Mouse (Mus musculus) neural tube, embryonic 11.5 days (tissue): Measurements from ENCODE around the gene Inpp5d. TPM values are rescaled to one million over a fixed set of nuclear protein-coding genes. Genes with fewer than 3 reads are reported as not detected.

ENCODE experiments used
- ATAC-seq: fragments of 200-750 bp; cut with Nextera tagmentation; 2 replicates; pipeline ENCODE4 v1.8.0; 2017; ENCODE audit warnings: moderate number of reproducible peaks, mild to moderate bottlenecking, moderate TSS enrichment, moderate library complexity; ENCODE audit not compliant: insufficient read depth, low FRiP score, low TSS enrichment
- DNase-seq: peaks from one replicate; pipeline ENCODE4 v3.0.0-alpha.2; 2015; ENCODE audit warnings: low spot score
- H3K27ac ChIP-seq: fragments of 300-500 bp; sonication (generic); 2 replicates; pipeline ENCODE4 v1.5.1; 2014; ENCODE audit warnings: low read depth, mild to moderate bottlenecking, low read length
- H3K27me3 ChIP-seq: fragments of 300-500 bp; sonication (generic); 2 replicates; pipeline ENCODE4 v1.6.1; 2014; ENCODE audit warnings: mild to moderate bottlenecking, low read length, mixed read lengths; ENCODE audit not compliant: control insufficient read depth, insufficient read depth
- H3K36me3 ChIP-seq: fragments of 300-500 bp; sonication (generic); 2 replicates; pipeline ENCODE4 v1.6.1; 2014; ENCODE audit warnings: mild to moderate bottlenecking, low read length, moderate library complexity, mixed read lengths; ENCODE audit not compliant: control insufficient read depth, insufficient read depth
- H3K4me1 ChIP-seq: fragments of 300-500 bp; sonication (generic); 2 replicates; pipeline ENCODE4 v1.6.1; 2014; ENCODE audit warnings: low read length, mixed read lengths; ENCODE audit not compliant: control insufficient read depth, insufficient read depth
- H3K4me2 ChIP-seq: fragments of 300-500 bp; sonication (generic); 2 replicates; pipeline ENCODE4 v1.6.1; 2014; ENCODE audit warnings: low read depth, mild to moderate bottlenecking, moderate library complexity
- H3K4me3 ChIP-seq: fragments of 300-500 bp; sonication (generic); 2 replicates; pipeline ENCODE4 v1.5.1; 2014; ENCODE audit warnings: low read depth, low read length
- H3K9ac ChIP-seq: fragments of 300-500 bp; sonication (generic); 2 replicates; pipeline ENCODE4 v1.6.1; 2014; ENCODE audit warnings: mild to moderate bottlenecking, low read length
- H3K9me3 ChIP-seq: fragments of 300-500 bp; sonication (generic); 2 replicates; pipeline ENCODE4 v1.6.1; 2016; ENCODE audit warnings: low read length; ENCODE audit not compliant: control insufficient read depth
- WGBS: fragments of 180-500 bp; shearing (Covaris S2); extraction: QIAGEN DNeasy Blood & Tissue Kit; methylation state at CpG from one replicate; pipeline ENCODE4 v1.1.7; 2014; 5-methylcytosine and 5-hydroxymethylcytosine counted together
- polyA plus RNA-seq: library from polyadenylated mRNA; unstranded; fragments of >200 nt; fragmentation: Nextera tagmentation; extraction: Ambion mirVana; gene quantifications from 2 replicates; pipeline ENCODE4 v1.2.1, GENCODE M21; 2014

Gene Inpp5d
- polyA plus RNA-seq = 4.6 and 5.7 TPM in 2 replicates

- no peak for ATAC-seq
- H3K4me3 ChIP-seq = no peak within 1 kb of the TSS
These were observed at the start of gene Inpp5d for GRCm38 (mm10) chr1:87620211-87620668. TSS of gene Inpp5d (plus strand) at chr1:87620312.

GRCm38 (mm10) chr1:87573261-87573660 is 46.9 kb upstream of the Inpp5d start:
- WGBS = 75% methylated on average over 5 of the region's 5 CpGs
- DNase-seq = no peak
- H3K9ac ChIP-seq = no peak overlapping the region
- ATAC-seq = no peak
- H3K4me2 ChIP-seq = no peak overlapping the region
- no peaks in the 10 kb centered on the region for H3K4me1 ChIP-seq
- H3K9me3 ChIP-seq = no peaks in the 10 kb centered on the region
- H3K27me3 ChIP-seq = no peaks in the 10 kb centered on the region
- no peak overlapping the region for H3K4me3 ChIP-seq
- H3K27ac ChIP-seq = no peak overlapping the region
- H3K36me3 ChIP-seq = no peaks in the 10 kb centered on the region

More at GRCm38 (mm10) chr1:87620211-87620668, at the start of gene Inpp5d:
- Histone ChIP-seq H3K27me3 (no peaks in the 10 kb centered on the region), H3K4me2 (peak within 1 kb of the TSS; percentile 7; the same call in 1 of the 2 replicates), H3K4me1 (no peaks in the 10 kb centered on the region), H3K9me3 (no peaks in the 10 kb centered on the region), H3K27ac (no peak within 1 kb of the TSS), H3K9ac (no peak within 1 kb of the TSS), H3K36me3 (no peaks in the 10 kb centered on the region)
- no peak for DNase-seq
- 83% methylated on average over 12 of the region's 12 CpGs for WGBS

- ATAC-seq = no peak
- Histone ChIP-seq H3K27ac (peak within 1 kb of the TSS; percentile 35; the same call in 1 of the 2 replicates), H3K27me3 (no peaks in the 10 kb centered on the region), H3K9me3 (no peaks in the 10 kb centered on the region), H3K9ac (no peak within 1 kb of the TSS), H3K4me1 (no peaks in the 10 kb centered on the region), H3K4me2 (no peak within 1 kb of the TSS), H3K4me3 (no peak within 1 kb of the TSS), H3K36me3 (no peaks in the 10 kb centered on the region)
- WGBS = 74% methylated on average over 6 of the region's 6 CpGs
- no peak for DNase-seq
These were observed 46.3 kb upstream of the Inpp5d start, which contains the start of gene Ngef for GRCm38 (mm10) chr1:87573800-87574215. TSS of gene Ngef (minus strand) at chr1:87573870.

GRCm38 (mm10) chr1:87574353-87574752 is 45.8 kb upstream of the Inpp5d start:
- Histone ChIP-seq H3K27ac (no peak overlapping the region), H3K4me2 (no peak overlapping the region), H3K9me3 (no peaks in the 10 kb centered on the region), H3K36me3 (no peaks in the 10 kb centered on the region), H3K4me3 (no peak overlapping the region), H3K9ac (no peak overlapping the region), H3K27me3 (no peaks in the 10 kb centered on the region), H3K4me1 (no peaks in the 10 kb centered on the region)
- DNase-seq = no peak
- ATAC-seq = peak; percentile 50; the same call in 1 of the 2 replicates
- 42% methylated on average over 6 of the region's 6 CpGs for WGBS

- Histone ChIP-seq H3K27me3 (no peaks in the 10 kb centered on the region), H3K4me1 (no peaks in the 10 kb centered on the region), H3K36me3 (no peaks in the 10 kb centered on the region), H3K4me3 (no peak overlapping the region), H3K9ac (no peak overlapping the region), H3K9me3 (no peaks in the 10 kb centered on the region), H3K27ac (peak overlapping the region; percentile 35; the same call in 1 of the 2 replicates), H3K4me2 (no peak overlapping the region)
- WGBS = 67% methylated on average over 7 of the region's 7 CpGs
- DNase-seq (no peak), ATAC-seq (no peak)
These were observed 45.3 kb upstream of the Inpp5d start for GRCm38 (mm10) chr1:87574785-87575184.

GRCm38 (mm10) chr1:87578965-87579364 is 41.1 kb upstream of the Inpp5d start:
- no peak overlapping the region for H3K4me2 ChIP-seq
- H3K4me1 ChIP-seq = no peaks in the 10 kb centered on the region
- no peak for ATAC-seq
- H3K4me3 ChIP-seq = no peak overlapping the region
- no peak overlapping the region for H3K27ac ChIP-seq
- DNase-seq = no peak
- H3K27me3 ChIP-seq = no peaks in the 10 kb centered on the region
- no peak overlapping the region for H3K9ac ChIP-seq
- no peaks in the 10 kb centered on the region for H3K36me3 ChIP-seq
- no peaks in the 10 kb centered on the region for H3K9me3 ChIP-seq
- 83% methylated on average over 6 of the region's 6 CpGs for WGBS

GRCm38 (mm10) chr1:87580824-87581223 is 39.3 kb upstream of the Inpp5d start:
- Histone ChIP-seq H3K4me2 (no peak overlapping the region), H3K4me1 (no peaks in the 10 kb centered on the region), H3K4me3 (no peak overlapping the region), H3K9me3 (no peaks in the 10 kb centered on the region), H3K27me3 (no peaks in the 10 kb centered on the region), H3K27ac (no peak overlapping the region), H3K36me3 (no peaks in the 10 kb centered on the region), H3K9ac (no peak overlapping the region)
- peak; percentile 28 for DNase-seq
- no peak for ATAC-seq
- 2% methylated on average over 3 of the region's 3 CpGs for WGBS

- Histone ChIP-seq H3K27me3 (no peaks in the 10 kb centered on the region), H3K9me3 (no peaks in the 10 kb centered on the region), H3K4me1 (no peaks in the 10 kb centered on the region), H3K4me2 (no peak overlapping the region), H3K9ac (no peak overlapping the region), H3K4me3 (no peak overlapping the region), H3K27ac (no peak overlapping the region), H3K36me3 (no peaks in the 10 kb centered on the region)
- DNase-seq = no peak
- 84% methylated on average over 7 of the region's 7 CpGs for WGBS
- ATAC-seq = no peak
These were observed 30.9 kb upstream of the Inpp5d start for GRCm38 (mm10) chr1:87589162-87589561.

GRCm38 (mm10) chr1:87589980-87590379 is 30.1 kb upstream of the Inpp5d start:
- Histone ChIP-seq H3K27me3 (no peaks in the 10 kb centered on the region), H3K36me3 (no peaks in the 10 kb centered on the region), H3K27ac (no peak overlapping the region), H3K4me2 (no peak overlapping the region), H3K4me3 (no peak overlapping the region), H3K9ac (no peak overlapping the region), H3K9me3 (no peaks in the 10 kb centered on the region), H3K4me1 (no peaks in the 10 kb centered on the region)
- ATAC-seq (no peak), DNase-seq (no peak)
- 89% methylated on average over 8 of the region's 8 CpGs for WGBS
